Mouse (Mus musculus): ENCODE data around the gene Rnls. TPM values are rescaled to one million over a fixed set of nuclear protein-coding genes. Genes with fewer than 3 reads are reported as not detected.

Gene Rnls
- total RNA-seq, 2 experiments from 2014 or later = 1.3 to 1.6 TPM

GRCm38 (mm10) chr19:33317130-33317529 is 75.0 kb downstream of the Rnls start:
- H3K4me3 ChIP-seq = no peak overlapping the region
- peak in 1 of 2 experiments; percentile 11 for DNase-seq (ENCODE audit: extremely low spot score in 1 of 2, low spot score in 2 of 2)
- intact Hi-C loops (cut with DNase I) = loop anchor here (1.0 to 2.0 kb wide), 2 partner anchors 23 to 76 kb away; no protein-coding TSS in a partner anchor
- TF ChIP-seq CTCF (IDR thresholded peaks at IDR 0.05) = no peak
- peak overlapping the region; percentile 76 for H3K27ac ChIP-seq

DNA sequence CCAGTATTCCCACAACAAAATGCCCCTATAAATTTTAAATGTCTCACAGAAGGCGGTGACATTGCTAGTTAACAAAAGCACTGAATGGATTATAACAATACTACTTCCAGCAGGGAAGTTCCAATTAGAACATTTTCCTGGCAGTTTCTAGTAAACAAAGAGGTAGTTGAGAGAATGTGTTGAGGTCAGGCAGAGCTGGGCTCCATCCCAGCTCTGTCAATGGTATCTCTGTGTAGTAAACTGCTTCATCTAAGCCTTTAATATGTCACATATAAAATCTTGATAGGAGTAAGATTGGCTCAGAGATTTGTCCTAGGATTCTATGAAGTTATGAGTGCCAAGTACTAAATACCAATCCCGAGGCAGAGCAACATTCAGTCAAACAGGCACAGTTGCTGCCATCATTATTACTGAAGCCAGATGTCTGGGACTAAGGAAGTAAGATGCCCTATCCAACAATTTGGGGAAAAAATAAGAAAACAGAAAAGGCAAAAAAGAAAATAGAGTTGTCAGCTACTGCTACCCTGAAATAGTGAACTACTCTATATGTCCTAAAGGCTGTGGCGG is 92.3 kb downstream of the Rnls start:
- Histone ChIP-seq H3K4me3 (no peak overlapping the region), H3K27ac (no peak overlapping the region)
- no peak for DNase-seq (ENCODE audit: extremely low spot score in 1 of 2, low spot score in 2 of 2)
- no peak for TF ChIP-seq CTCF (IDR thresholded peaks at IDR 0.05)
- intact Hi-C loops (cut with DNase I) = no loop called here

GRCm38 (mm10) chr19:33296338-33296737 is 95.8 kb downstream of the Rnls start:
- no peak for DNase-seq (ENCODE audit: extremely low spot score in 1 of 2, low spot score in 2 of 2)
- Histone ChIP-seq H3K27ac (no peak overlapping the region), H3K4me3 (no peak overlapping the region)
- no peak for TF ChIP-seq CTCF (IDR thresholded peaks at IDR 0.05)
- intact Hi-C loops (cut with DNase I) = no loop called here

DNA sequence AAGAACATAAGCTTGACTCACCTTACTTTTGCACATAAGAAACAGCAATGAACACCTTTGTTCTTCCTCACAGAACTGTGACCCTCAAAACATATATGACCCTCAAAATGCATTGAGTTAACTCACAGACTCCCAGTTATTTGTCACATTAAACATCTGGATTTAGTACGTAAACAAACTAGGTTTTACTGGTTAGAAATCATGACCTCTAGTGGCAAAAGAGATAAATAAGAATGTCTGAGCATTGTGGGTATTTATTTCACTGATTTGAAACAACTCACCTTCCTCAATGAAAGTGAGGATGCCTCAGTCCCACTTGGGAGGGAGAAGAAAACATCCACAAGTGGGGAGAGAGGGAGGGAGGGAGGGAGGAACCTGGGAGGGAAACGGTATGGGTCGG is 109.1 kb downstream of the Rnls start:
- Histone ChIP-seq H3K27ac (no peak overlapping the region), H3K4me3 (no peak overlapping the region)
- intact Hi-C loops (cut with DNase I) = no loop called here
- DNase-seq (ENCODE audit: extremely low spot score in 1 of 2, low spot score in 2 of 2) = no peak
- peak; percentile 18 for TF ChIP-seq CTCF (IDR thresholded peaks at IDR 0.05)

- intact Hi-C loops (cut with DNase I) = loop anchor here (2.0 kb wide), 1 partner anchor 24 kb away; no protein-coding TSS in a partner anchor
- no peak for DNase-seq (ENCODE audit: extremely low spot score in 1 of 2, low spot score in 2 of 2)
Measured at GRCm38 (mm10) chr19:33276421-33276820, 115.7 kb downstream of the Rnls start.

GRCm38 (mm10) chr19:33273676-33274075 is 118.4 kb downstream of the Rnls start:
- no peak overlapping the region for H3K27ac ChIP-seq
- no peak overlapping the region for H3K4me3 ChIP-seq
- TF ChIP-seq CTCF (IDR thresholded peaks at IDR 0.05) = no peak
- intact Hi-C loops (cut with DNase I) = no loop called here
- DNase-seq (ENCODE audit: extremely low spot score in 1 of 2, low spot score in 2 of 2) = no peak

More at GRCm38 (mm10) chr19:33276421-33276820, 115.7 kb downstream of the Rnls start:
- no peak for TF ChIP-seq CTCF (IDR thresholded peaks at IDR 0.05)
- peak overlapping the region; percentile 69 for H3K27ac ChIP-seq
- H3K4me3 ChIP-seq = no peak overlapping the region

GRCm38 (mm10) chr19:33271571-33271970 is 120.5 kb downstream of the Rnls start:
- intact Hi-C loops (cut with DNase I) = no loop called here
- no peak for TF ChIP-seq CTCF (IDR thresholded peaks at IDR 0.05)
- DNase-seq (ENCODE audit: extremely low spot score in 1 of 2, low spot score in 2 of 2) = no peak
- no peak overlapping the region for H3K4me3 ChIP-seq
- H3K27ac ChIP-seq = no peak overlapping the region

- no peak for TF ChIP-seq CTCF (IDR thresholded peaks at IDR 0.05)
- intact Hi-C loops (cut with DNase I) = no loop called here
- H3K4me3 ChIP-seq = no peak overlapping the region
- no peak overlapping the region for H3K27ac ChIP-seq
- no peak for DNase-seq (ENCODE audit: extremely low spot score in 1 of 2, low spot score in 2 of 2)
Measured at GRCm38 (mm10) chr19:33270231-33270630, 121.9 kb downstream of the Rnls start.

GRCm38 (mm10) chr19:33268044-33268443 is 124.1 kb downstream of the Rnls start:
- no peak for DNase-seq (ENCODE audit: extremely low spot score in 1 of 2, low spot score in 2 of 2)
- peak; percentile 46 for TF ChIP-seq CTCF (IDR thresholded peaks at IDR 0.05)
- H3K27ac ChIP-seq = no peak overlapping the region
- intact Hi-C loops (cut with DNase I) = no loop called here
- H3K4me3 ChIP-seq = no peak overlapping the region

DNA sequence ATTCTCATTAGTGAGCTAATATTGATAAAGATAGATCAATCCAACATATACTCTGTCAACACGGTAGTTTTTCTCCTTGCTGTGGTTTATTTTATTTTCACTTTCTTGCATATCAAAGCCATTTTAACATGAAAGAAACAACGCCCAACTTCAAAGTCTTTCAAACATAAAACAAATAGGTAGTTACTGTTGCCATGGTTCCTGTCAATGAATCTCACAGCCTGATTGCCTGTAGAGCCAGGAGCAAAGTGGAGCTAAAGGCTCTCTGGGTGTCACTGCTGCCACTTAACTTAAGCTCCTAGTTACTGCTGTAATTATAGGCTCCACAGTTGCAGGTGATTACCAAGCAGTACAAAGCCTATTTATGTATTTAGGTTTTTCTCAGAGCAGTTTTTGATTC is 126.8 kb downstream of the Rnls start:
- no peak overlapping the region for H3K4me3 ChIP-seq
- intact Hi-C loops (cut with DNase I) = no loop called here
- no peak overlapping the region for H3K27ac ChIP-seq
- no peak for TF ChIP-seq CTCF (IDR thresholded peaks at IDR 0.05)
- no peak for DNase-seq (ENCODE audit: extremely low spot score in 1 of 2, low spot score in 2 of 2)

DNA sequence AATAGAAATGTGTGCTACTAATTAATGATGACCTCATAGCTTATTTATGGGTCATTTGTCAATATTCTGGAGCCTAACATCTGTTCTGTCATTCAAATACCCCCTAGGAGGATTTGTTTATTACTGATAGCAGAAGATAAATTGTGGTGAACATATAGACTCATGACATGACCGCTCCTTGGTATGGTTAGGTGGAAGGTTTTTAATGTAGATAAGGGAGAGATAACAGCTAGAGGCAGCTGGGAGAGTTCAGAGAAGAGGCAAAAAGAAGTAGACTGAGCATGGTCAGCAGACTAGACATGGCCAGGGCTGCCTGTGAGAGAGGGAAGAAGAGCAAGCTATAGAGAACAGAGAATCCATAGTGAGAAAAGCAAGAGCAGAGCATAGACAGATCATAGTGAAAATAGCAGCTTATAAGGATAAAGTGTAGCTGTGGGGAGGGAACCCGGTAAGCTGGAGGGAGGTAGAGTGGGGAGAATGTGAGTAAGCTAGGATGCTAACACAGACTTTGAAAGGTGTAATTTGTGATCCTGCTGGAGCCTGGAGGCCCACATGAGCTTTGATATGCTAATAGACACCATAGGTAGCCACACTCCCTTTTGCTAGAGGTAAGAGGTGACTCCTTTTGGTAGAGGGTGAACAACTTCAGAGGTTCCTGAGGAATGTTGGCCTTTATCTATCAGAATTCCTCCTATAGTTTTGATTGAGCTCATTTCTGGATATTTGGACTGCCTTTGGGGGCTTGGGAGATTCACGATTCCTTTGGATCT is 127.7 kb downstream of the Rnls start:
- intact Hi-C loops (cut with DNase I) = no loop called here
- Histone ChIP-seq H3K27ac (no peak overlapping the region), H3K4me3 (no peak overlapping the region)
- DNase-seq (ENCODE audit: extremely low spot score in 1 of 2, low spot score in 2 of 2) = no peak
- TF ChIP-seq CTCF (IDR thresholded peaks at IDR 0.05) = no peak

DNA sequence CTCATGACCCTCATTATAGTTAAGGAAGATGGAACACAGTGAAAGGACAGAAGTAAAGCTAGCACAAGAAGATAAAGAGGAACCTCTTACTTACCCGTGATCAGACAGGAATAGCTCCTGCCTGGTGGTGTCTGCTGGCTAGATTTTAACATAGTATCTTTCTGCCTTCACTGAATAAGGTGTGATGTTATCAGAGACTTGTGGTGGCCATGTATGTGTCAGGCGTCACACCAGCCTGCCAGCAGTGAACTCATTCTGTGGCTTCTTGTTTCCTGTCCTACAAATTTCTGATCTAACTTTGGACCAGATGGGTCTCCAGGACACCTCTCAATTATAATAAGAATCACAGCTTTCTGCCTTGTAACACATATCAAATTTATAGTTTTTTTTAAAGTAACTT is 129.7 kb downstream of the Rnls start:
- intact Hi-C loops (cut with DNase I) = no loop called here

DNA sequence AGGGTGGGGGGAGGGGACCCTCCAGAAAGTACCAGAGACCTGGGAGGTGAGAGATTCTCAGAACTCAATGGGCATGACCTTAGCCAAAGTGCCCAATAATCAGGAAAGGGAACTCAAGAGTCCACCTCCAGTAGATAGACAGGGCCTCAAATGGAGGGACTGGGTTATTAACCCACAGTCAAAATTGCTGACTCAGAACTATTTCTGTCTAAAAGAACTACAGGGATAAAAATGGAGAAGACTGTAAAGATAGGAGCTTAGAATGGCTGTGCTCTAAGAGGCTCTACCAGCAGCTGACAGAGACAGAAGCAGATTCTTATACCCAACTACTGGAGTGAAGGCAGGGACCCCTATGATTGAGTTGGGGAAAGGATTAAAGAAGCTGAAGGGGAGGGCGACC is 132.9 kb downstream of the Rnls start:
- no peak for TF ChIP-seq CTCF (IDR thresholded peaks at IDR 0.05)
- Histone ChIP-seq H3K4me3 (no peak overlapping the region), H3K27ac (no peak overlapping the region)
- DNase-seq (ENCODE audit: extremely low spot score in 1 of 2, low spot score in 2 of 2) = no peak
- intact Hi-C loops (cut with DNase I) = no loop called here

More for the DNA sequence above, 129.7 kb downstream of the Rnls start:
- H3K4me3 ChIP-seq = no peak overlapping the region
- no peak overlapping the region for H3K27ac ChIP-seq
- DNase-seq (ENCODE audit: extremely low spot score in 1 of 2, low spot score in 2 of 2) = no peak
- no peak for TF ChIP-seq CTCF (IDR thresholded peaks at IDR 0.05)

Data from left cerebral cortex, adult 2 months (tissue).